Mouse (Mus musculus): ENCODE results near the gene Gpc6.

- TF ChIP-seq CTCF (IDR thresholded peaks at IDR 0.05; ENCODE audit: insufficient read depth, low read depth, low read length) (no peak), POLR2A (IDR thresholded peaks at IDR 0.05; ENCODE audit: insufficient read depth, low read depth, low read length) (no peak)
These were observed 832.8 kb downstream of the Gpc6 start for GRCm38 (mm10) chr14:117757790-117758358.

All from olfactory bulb, adult 2 months (tissue).